Mouse (Mus musculus): ENCODE measurements around the gene Tm9sf4. TPM values are rescaled to one million over a fixed set of nuclear protein-coding genes. Genes with fewer than 3 reads are reported as not detected.

Tm9sf4 gene
- total and polyA plus RNA-seq, 2 experiments from 2014 or later, result 35.7 to 38.2 TPM

DNA sequence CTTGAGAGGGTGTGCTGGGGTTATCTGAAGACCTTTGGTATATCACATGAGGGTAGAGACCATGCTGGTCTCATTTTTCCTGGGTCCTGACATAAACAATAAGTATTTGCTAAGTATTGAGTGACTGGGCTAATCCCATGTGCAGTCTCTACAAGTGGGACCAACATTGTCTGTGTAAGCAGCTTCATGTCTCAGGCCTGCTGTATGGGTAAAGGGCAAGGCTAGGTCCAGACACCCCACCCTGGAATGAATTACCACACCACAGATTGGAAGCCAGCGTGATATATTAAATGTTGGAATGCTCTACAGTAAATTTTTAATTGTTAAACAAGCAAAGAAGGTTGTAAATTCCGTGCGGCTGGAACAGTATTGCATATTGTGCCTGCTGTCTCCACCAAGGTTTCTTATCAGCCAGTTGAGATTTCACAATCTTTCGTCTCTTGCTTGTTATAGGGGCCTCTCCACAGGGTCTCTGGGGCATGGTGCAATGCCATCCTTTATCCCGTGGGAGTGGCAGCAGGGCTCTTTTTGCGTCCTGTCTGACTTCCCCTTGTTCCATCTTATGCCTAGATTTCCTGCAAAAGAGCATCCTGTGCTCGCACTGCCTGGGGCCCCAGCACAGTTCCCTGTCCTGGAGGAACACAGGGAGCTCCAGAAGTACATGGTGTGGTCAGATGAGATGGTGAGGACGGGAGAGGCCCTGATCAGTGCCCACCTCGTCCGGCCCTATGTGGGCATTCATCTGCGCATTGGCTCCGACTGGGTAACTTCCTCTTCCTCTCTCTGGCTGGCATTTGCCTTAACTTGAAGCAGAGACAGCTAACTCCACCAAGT is 98.1 kb downstream of the Tm9sf4 start:
- no peaks in the 10 kb centered on the region for H3K9me3 ChIP-seq (replicated peaks; ENCODE audit: control insufficient read depth, low read length)
- H3K36me3 ChIP-seq (replicated peaks; ENCODE audit: control insufficient read depth, insufficient read depth, low read length), result peaks cover 32% of the 10 kb centered on the region
- H3K4me3 ChIP-seq (ENCODE audit: low read depth, low read length), result no peak overlapping the region
- 61% methylated on average over 12 of the region's 12 CpGs for WGBS
- no peaks in the 10 kb centered on the region for H3K4me1 ChIP-seq (ENCODE audit: control insufficient read depth, insufficient read depth)
- no peak overlapping the region; the same call in 1 of the 2 replicates for H3K27ac ChIP-seq (ENCODE audit: low read depth)
- no peak overlapping the region for H3K4me2 ChIP-seq (ENCODE audit: low read depth, low read length)
- no peaks in the 10 kb centered on the region for H3K27me3 ChIP-seq (ENCODE audit: control insufficient read depth, insufficient read depth, low read length)
- TF ChIP-seq EP300 (IDR thresholded peaks at IDR 0.05; ENCODE audit: low read depth), result no peak
- no peak for TF ChIP-seq CTCF (IDR thresholded peaks at IDR 0.05; ENCODE audit: low read depth)
- no peak overlapping the region for H3K9ac ChIP-seq (replicated peaks; ENCODE audit: low read depth, low read length)
- ATAC-seq (ENCODE audit: insufficient read depth, low read depth), result no peak
- no peak for DNase-seq (ENCODE audit: low spot score)

Other genes starting within 250 kb of the Tm9sf4 start
- gene Mylk2, start 250.0 kb upstream of the Tm9sf4 start, total RNA-seq (2014; rRNA removed; ENCODE audit: low replicate concordance), result not detected in 2 replicates
- 0.15 and 0.16 TPM in 2 replicates for gene Mylk2, start 250.0 kb upstream of the Tm9sf4 start, polyA plus RNA-seq (2015; fragmentation: Nextera tagmentation; extraction: Ambion mirVana)
- 4.5 and 8.6 TPM in 2 replicates for gene Foxs1, start 228.1 kb upstream of the Tm9sf4 start, total RNA-seq (2014; rRNA removed; ENCODE audit: low replicate concordance)
- 8.2 and 8.4 TPM in 2 replicates for gene Foxs1, start 228.1 kb upstream of the Tm9sf4 start, polyA plus RNA-seq (2015; fragmentation: Nextera tagmentation; extraction: Ambion mirVana)
- gene Dusp15, start 209.6 kb upstream of the Tm9sf4 start, total RNA-seq (2014; rRNA removed; ENCODE audit: low replicate concordance), result 0.12 TPM in 1 of 2 replicates, not detected in the other
- not detected in 2 replicates for gene Dusp15, start 209.6 kb upstream of the Tm9sf4 start, polyA plus RNA-seq (2015; fragmentation: Nextera tagmentation; extraction: Ambion mirVana)
- 0.89 TPM in 1 of 2 replicates, not detected in the other for gene Ttll9, start 198.8 kb upstream of the Tm9sf4 start, total RNA-seq (2014; rRNA removed; ENCODE audit: low replicate concordance)
- gene Ttll9, start 198.8 kb upstream of the Tm9sf4 start, polyA plus RNA-seq (2015; fragmentation: Nextera tagmentation; extraction: Ambion mirVana), result 0.05 and 0.14 TPM in 2 replicates
- gene Pdrg1, start 145.9 kb upstream of the Tm9sf4 start, total RNA-seq (2014; rRNA removed; ENCODE audit: low replicate concordance), result 24.1 and 71.8 TPM in 2 replicates
- 120 and 129 TPM in 2 replicates for gene Pdrg1, start 145.9 kb upstream of the Tm9sf4 start, polyA plus RNA-seq (2015; fragmentation: Nextera tagmentation; extraction: Ambion mirVana)
- gene Xkr7, start 129.5 kb upstream of the Tm9sf4 start, total RNA-seq (2014; rRNA removed; ENCODE audit: low replicate concordance), result not detected in 2 replicates
- not detected in 2 replicates for gene Xkr7, start 129.5 kb upstream of the Tm9sf4 start, polyA plus RNA-seq (2015; fragmentation: Nextera tagmentation; extraction: Ambion mirVana)
- 21.0 and 32.4 TPM in 2 replicates for gene Ccm2l, start 95.3 kb upstream of the Tm9sf4 start, total RNA-seq (2014; rRNA removed; ENCODE audit: low replicate concordance)
- gene Ccm2l, start 95.3 kb upstream of the Tm9sf4 start, polyA plus RNA-seq (2015; fragmentation: Nextera tagmentation; extraction: Ambion mirVana), result 3.5 and 4.3 TPM in 2 replicates
- gene Hck, start 52.8 kb upstream of the Tm9sf4 start, total RNA-seq (2014; rRNA removed; ENCODE audit: low replicate concordance), result 3.8 and 6.4 TPM in 2 replicates
- 1.5 and 1.7 TPM in 2 replicates for gene Hck, start 52.8 kb upstream of the Tm9sf4 start, polyA plus RNA-seq (2015; fragmentation: Nextera tagmentation; extraction: Ambion mirVana)
- gene Tspyl3, start 64.1 kb downstream of the Tm9sf4 start, total RNA-seq (2014; rRNA removed; ENCODE audit: low replicate concordance), result 0.95 and 5.1 TPM in 2 replicates
- gene Tspyl3, start 64.1 kb downstream of the Tm9sf4 start, polyA plus RNA-seq (2015; fragmentation: Nextera tagmentation; extraction: Ambion mirVana), result 2.5 and 2.7 TPM in 2 replicates
- gene Plagl2, start 80.1 kb downstream of the Tm9sf4 start, total RNA-seq (2014; rRNA removed; ENCODE audit: low replicate concordance), result 6.3 and 6.5 TPM in 2 replicates
- 2.4 and 2.6 TPM in 2 replicates for gene Plagl2, start 80.1 kb downstream of the Tm9sf4 start, polyA plus RNA-seq (2015; fragmentation: Nextera tagmentation; extraction: Ambion mirVana)
- gene Pofut1, start 80.2 kb downstream of the Tm9sf4 start, total RNA-seq (2014; rRNA removed; ENCODE audit: low replicate concordance), result 26.3 and 28.6 TPM in 2 replicates
- 2.4 and 2.5 TPM in 2 replicates for gene Pofut1, start 80.2 kb downstream of the Tm9sf4 start, polyA plus RNA-seq (2015; fragmentation: Nextera tagmentation; extraction: Ambion mirVana)
- gene Kif3b, start 130.1 kb downstream of the Tm9sf4 start, total RNA-seq (2014; rRNA removed; ENCODE audit: low replicate concordance), result 6.5 and 8.7 TPM in 2 replicates
- gene Kif3b, start 130.1 kb downstream of the Tm9sf4 start, polyA plus RNA-seq (2015; fragmentation: Nextera tagmentation; extraction: Ambion mirVana), result 2.5 and 3.1 TPM in 2 replicates
- gene Asxl1, start 184.5 kb downstream of the Tm9sf4 start, total RNA-seq (2014; rRNA removed; ENCODE audit: low replicate concordance), result 18.8 and 21.3 TPM in 2 replicates
- gene Asxl1, start 184.5 kb downstream of the Tm9sf4 start, polyA plus RNA-seq (2015; fragmentation: Nextera tagmentation; extraction: Ambion mirVana), result 6.4 and 7.4 TPM in 2 replicates

Measured in heart, postnatal 0 days (tissue).